8 mouse cellular contexts compared by ENCODE assay signal in genomic region chr6:146795924-146796545, GRCm38 (mm10). TPM values are rescaled to one million over a fixed set of nuclear protein-coding genes. Genes with fewer than 3 reads are reported as not detected.
DNase-seq lines count a peak whose midpoint lies in the region; ATAC-seq and TF ChIP-seq lines count a peak whose summit lies in the region.

Arntl2 (plus strand) TSS chr6:146796055.

- H3K9me3 ChIP-seq in heart, embryonic 12.5 days (replicated peaks): no peaks in the 10 kb centered on the region
- H3K9me3 ChIP-seq in kidney, embryonic 15.5 days (replicated peaks): no peaks in the 10 kb centered on the region
- H3K9me3 ChIP-seq in limb, embryonic 15.5 days: no peaks in the 10 kb centered on the region
- H3K9me3 ChIP-seq in midbrain, embryonic 16.5 days (replicated peaks; ENCODE audit: control insufficient read depth, low read length, poor library complexity, severe bottlenecking): no peaks in the 10 kb centered on the region
- no peaks in the 10 kb centered on the region for H3K9me3 ChIP-seq in stomach, embryonic 16.5 days (replicated peaks; ENCODE audit: control insufficient read depth, low read length)

- H3K4me1 ChIP-seq in bone marrow macrophage, adult 2 months (ENCODE audit: control insufficient read depth, insufficient read depth, low read length): peaks cover 14% of the 10 kb centered on the region
- H3K4me1 ChIP-seq in heart, embryonic 12.5 days (replicated peaks): peaks cover 11% of the 10 kb centered on the region
- peaks cover 17% of the 10 kb centered on the region for H3K4me1 ChIP-seq in kidney, embryonic 15.5 days
- H3K4me1 ChIP-seq in limb, embryonic 15.5 days: peaks cover 11% of the 10 kb centered on the region
- H3K4me1 ChIP-seq in midbrain, embryonic 16.5 days (ENCODE audit: control insufficient read depth, insufficient read depth, low read length): peaks cover 3% of the 10 kb centered on the region; the same call in 1 of the 2 replicates
- H3K4me1 ChIP-seq in stomach, embryonic 16.5 days (ENCODE audit: control insufficient read depth, insufficient read depth, low read length): peaks cover 6% of the 10 kb centered on the region; the same call in 1 of the 2 replicates

- ATAC-seq in heart, embryonic 12.5 days (ENCODE audit: insufficient number of reproducible peaks, low FRiP score): peak; percentile 89
- peak; percentile 98 for ATAC-seq in kidney, embryonic 15.5 days (replicated peaks; ENCODE audit: low FRiP score)
- peak; percentile 92 for ATAC-seq in limb, embryonic 15.5 days (ENCODE audit: insufficient number of reproducible peaks, low FRiP score, low TSS enrichment, low read depth)
- peak; percentile 96 for ATAC-seq in midbrain, embryonic 16.5 days
- ATAC-seq in stomach, embryonic 16.5 days (ENCODE audit: insufficient read depth, low FRiP score): peak; percentile 97

- under 1% methylated on average over 36 of the region's 36 CpGs for WGBS in heart, embryonic 12.5 days
- 2% methylated on average over 36 of the region's 36 CpGs for whole genome bisulfite sequencing in kidney, embryonic 15.5 days
- WGBS in limb, embryonic 15.5 days: under 1% methylated on average over 36 of the region's 36 CpGs
- 1% methylated on average over 36 of the region's 36 CpGs for WGBS in midbrain, embryonic 16.5 days
- WGBS in stomach, embryonic 16.5 days: 1% methylated on average over 36 of the region's 36 CpGs

- no peak for TF ChIP-seq POLR2A in bone marrow macrophage, adult 2 months (IDR thresholded peaks at IDR 0.05; ENCODE audit: borderline replicate concordance, low read depth, low read length)

- no peaks in the 10 kb centered on the region for H3K36me3 ChIP-seq in heart, embryonic 12.5 days
- no peaks in the 10 kb centered on the region for H3K36me3 ChIP-seq in kidney, embryonic 15.5 days
- no peaks in the 10 kb centered on the region for H3K36me3 ChIP-seq in limb, embryonic 15.5 days
- no peaks in the 10 kb centered on the region for H3K36me3 ChIP-seq in midbrain, embryonic 16.5 days (ENCODE audit: control insufficient read depth, insufficient read depth, low read length)
- no peaks in the 10 kb centered on the region for H3K36me3 ChIP-seq in stomach, embryonic 16.5 days (ENCODE audit: control insufficient read depth, insufficient read depth, low read length)

- peak within 1 kb of the TSS; percentile 67 for H3K9ac ChIP-seq in heart, embryonic 12.5 days
- H3K9ac ChIP-seq in kidney, embryonic 15.5 days: peak within 1 kb of the TSS; percentile 73
- H3K9ac ChIP-seq in limb, embryonic 15.5 days: peak within 1 kb of the TSS; percentile 66
- H3K9ac ChIP-seq in midbrain, embryonic 16.5 days (ENCODE audit: low read depth, low read length): peak within 1 kb of the TSS; percentile 73
- H3K9ac ChIP-seq in stomach, embryonic 16.5 days (ENCODE audit: low read length): peak within 1 kb of the TSS; percentile 78

- no peak for TF ChIP-seq CTCF in bone marrow macrophage, adult 2 months (IDR thresholded peaks at IDR 0.05; ENCODE audit: low read depth, low read length)

- H3K4me3 ChIP-seq in bone marrow macrophage, adult 2 months (ENCODE audit: insufficient read depth, low read length): peak within 1 kb of the TSS; percentile 62
- H3K4me3 ChIP-seq in heart, embryonic 12.5 days: peak within 1 kb of the TSS; percentile 49
- H3K4me3 ChIP-seq in kidney, embryonic 15.5 days (replicated peaks): peak within 1 kb of the TSS; percentile 62
- H3K4me3 ChIP-seq in limb, embryonic 15.5 days: peak within 1 kb of the TSS; percentile 54
- H3K4me3 ChIP-seq in midbrain, embryonic 16.5 days (ENCODE audit: low read depth, low read length): peak within 1 kb of the TSS; percentile 59
- H3K4me3 ChIP-seq in stomach, embryonic 16.5 days (replicated peaks; ENCODE audit: low read length): peak within 1 kb of the TSS; percentile 65

- H3K27ac ChIP-seq in bone marrow macrophage, adult 2 months (ENCODE audit: insufficient read depth, low read depth, low read length): no peak within 1 kb of the TSS
- no peak within 1 kb of the TSS for H3K27ac ChIP-seq in heart, embryonic 12.5 days (ENCODE audit: poor library complexity, severe bottlenecking)
- no peak within 1 kb of the TSS for H3K27ac ChIP-seq in kidney, embryonic 15.5 days
- no peak within 1 kb of the TSS for H3K27ac ChIP-seq in limb, embryonic 15.5 days
- H3K27ac ChIP-seq in midbrain, embryonic 16.5 days (ENCODE audit: low read length): no peak within 1 kb of the TSS
- H3K27ac ChIP-seq in stomach, embryonic 16.5 days (ENCODE audit: low read length): no peak within 1 kb of the TSS

- no peaks in the 10 kb centered on the region; the same call in 1 of the 2 replicates for H3K27me3 ChIP-seq in heart, embryonic 12.5 days (replicated peaks)
- H3K27me3 ChIP-seq in kidney, embryonic 15.5 days: peaks cover 7% of the 10 kb centered on the region; the same call in 1 of the 2 replicates
- no peaks in the 10 kb centered on the region for H3K27me3 ChIP-seq in limb, embryonic 15.5 days
- H3K27me3 ChIP-seq in midbrain, embryonic 16.5 days (ENCODE audit: control insufficient read depth, insufficient read depth, low read depth, low read length): peaks cover 7% of the 10 kb centered on the region
- no peaks in the 10 kb centered on the region for H3K27me3 ChIP-seq in stomach, embryonic 16.5 days (ENCODE audit: control insufficient read depth, insufficient read depth, low read length)

- H3K4me2 ChIP-seq in heart, embryonic 12.5 days: peak within 1 kb of the TSS; percentile 84
- peak within 1 kb of the TSS; percentile 93 for H3K4me2 ChIP-seq in kidney, embryonic 15.5 days
- H3K4me2 ChIP-seq in limb, embryonic 15.5 days: peak within 1 kb of the TSS; percentile 89
- H3K4me2 ChIP-seq in midbrain, embryonic 16.5 days (ENCODE audit: low read length): peak within 1 kb of the TSS; percentile 94
- peak within 1 kb of the TSS; percentile 83 for H3K4me2 ChIP-seq in stomach, embryonic 16.5 days (ENCODE audit: low read depth, low read length)

- DNase-seq in 3T3-L1 (ENCODE audit: low read depth, low spot score): peak; percentile 87
- peak; percentile 65 for DNase-seq in fibroblast of lung, adult 2 months (ENCODE audit: low read depth)

RNA-seq across cellular contexts. Expression of gene Arntl2, which starts in this region (rescaled TPM):
- 1.9 and 2.7 TPM in 2 replicates for polyA plus RNA-seq in bone marrow macrophage, adult 2 months (2012; ENCODE audit: insufficient read depth, insufficient read length, missing spikeins)
- polyA plus RNA-seq in heart, embryonic 12.5 days (2016; fragmentation: Nextera tagmentation; extraction: Ambion mirVana): 3.1 and 3.5 TPM in 2 replicates
- 2.3 and 4.2 TPM in 2 replicates for polyA plus RNA-seq in kidney, embryonic 15.5 days (2015; fragmentation: Nextera tagmentation; extraction: Ambion mirVana)
- 7.9 and 8.5 TPM in 2 replicates for polyA plus RNA-seq in limb, embryonic 15.5 days (2015; fragmentation: Nextera tagmentation; extraction: Ambion mirVana)
- polyA plus RNA-seq in midbrain, embryonic 16.5 days (2015; fragmentation: Nextera tagmentation; extraction: Ambion mirVana): 2.9 and 4.2 TPM in 2 replicates
- 7.5 and 9.1 TPM in 2 replicates for polyA plus RNA-seq in stomach, embryonic 16.5 days (2015; fragmentation: Nextera tagmentation; extraction: Ambion mirVana)
